Mouse (Mus musculus): ENCODE measurements around the gene Sumo3. TPM values are rescaled to one million over a fixed set of nuclear protein-coding genes. Genes with fewer than 3 reads are reported as not detected.

Gene Sumo3
- polyA plus RNA-seq, 1 experiment from 2014 or later: 306 TPM

- peaks cover 77% of the 10 kb centered on the region for H3K36me3 ChIP-seq
- peaks cover 19% of the 10 kb centered on the region for H3K4me1 ChIP-seq
- 94% methylated on average over 2 of the region's 2 CpGs for WGBS
- no peak for DNase-seq (ENCODE audit: low spot score)
- H3K4me3 ChIP-seq: no peak overlapping the region
- H3K9me3 ChIP-seq: no peaks in the 10 kb centered on the region
- H3K27ac ChIP-seq: no peak overlapping the region
- H3K27me3 ChIP-seq (ENCODE audit: insufficient read depth, poor library complexity, severe bottlenecking): no peaks in the 10 kb centered on the region
Observed at GRCm38 (mm10) chr10:77596060-77596459, 9.8 kb upstream of the Sumo3 start.

- no peaks in the 10 kb centered on the region for H3K9me3 ChIP-seq
- peaks cover 23% of the 10 kb centered on the region for H3K36me3 ChIP-seq
- H3K4me3 ChIP-seq: no peak overlapping the region
- peaks cover 41% of the 10 kb centered on the region for H3K4me1 ChIP-seq
- no peak overlapping the region for H3K27ac ChIP-seq
- 65% methylated on average over 4 of the region's 4 CpGs for WGBS
- H3K27me3 ChIP-seq (ENCODE audit: insufficient read depth, poor library complexity, severe bottlenecking): no peaks in the 10 kb centered on the region
- DNase-seq (ENCODE audit: low spot score): no peak
Observed at GRCm38 (mm10) chr10:77603021-77603420, 2.9 kb upstream of the Sumo3 start.

GRCm38 (mm10) chr10:77604111-77604510 is 1.8 kb upstream of the Sumo3 start:
- peaks cover 37% of the 10 kb centered on the region for H3K4me1 ChIP-seq
- H3K36me3 ChIP-seq: peaks cover 21% of the 10 kb centered on the region
- no peak overlapping the region for H3K4me3 ChIP-seq
- no peak overlapping the region for H3K27ac ChIP-seq
- no peaks in the 10 kb centered on the region for H3K9me3 ChIP-seq
- no peaks in the 10 kb centered on the region for H3K27me3 ChIP-seq (ENCODE audit: insufficient read depth, poor library complexity, severe bottlenecking)
- DNase-seq (ENCODE audit: low spot score): no peak
- 88% methylated on average over 6 of the region's 6 CpGs for WGBS

DNA sequence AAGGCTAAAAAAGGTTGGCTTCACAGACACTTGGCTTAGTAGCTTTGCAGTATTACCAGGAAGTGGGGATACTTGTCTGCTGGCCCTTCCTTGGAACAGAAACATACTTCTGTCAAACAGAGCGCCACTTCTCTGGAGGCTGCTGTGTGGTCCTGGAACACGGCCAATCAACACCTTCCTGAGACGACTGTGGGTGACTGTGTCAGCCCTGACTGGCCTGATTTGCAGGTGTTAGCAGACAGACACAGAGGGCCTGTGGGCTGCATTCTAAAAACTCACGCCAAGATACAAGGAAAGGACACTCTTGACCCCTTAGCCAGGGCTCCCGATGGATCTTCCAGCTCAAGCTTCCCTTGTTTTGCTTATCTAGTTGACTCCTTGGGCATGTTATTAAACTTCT is 939 bp upstream of the Sumo3 start:
- peak overlapping the region; percentile 99 for H3K27ac ChIP-seq
- WGBS: 57% methylated on average over 5 of the region's 5 CpGs

DNA sequence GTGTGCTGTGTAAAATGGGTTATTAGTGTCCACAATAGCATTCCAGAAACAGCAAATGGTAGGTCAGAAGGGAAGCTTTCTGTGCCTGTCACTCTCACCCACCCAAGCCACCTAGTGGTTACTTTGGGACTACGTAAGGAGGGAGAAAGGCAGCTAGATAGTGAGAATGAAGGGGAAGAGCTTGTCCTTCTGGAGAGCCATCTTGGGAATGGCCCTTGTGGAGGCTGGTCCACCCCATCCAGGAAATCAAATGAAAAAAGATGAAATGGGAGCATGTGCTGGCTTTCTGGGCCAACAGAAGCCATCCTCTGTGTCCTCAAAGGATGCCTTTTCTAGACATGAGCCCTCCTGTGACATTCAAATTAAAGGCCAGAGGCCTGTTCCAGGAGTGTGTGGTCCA is 529 bp upstream of the Sumo3 start:
- DNase-seq (ENCODE audit: low spot score): peak; percentile 86
- Histone ChIP-seq H3K4me1 (peaks cover 27% of the 10 kb centered on the region), H3K27me3 (ENCODE audit: insufficient read depth, poor library complexity, severe bottlenecking) (no peaks in the 10 kb centered on the region), H3K36me3 (peaks cover 24% of the 10 kb centered on the region), H3K4me3 (peak overlapping the region; percentile 83), H3K9me3 (no peaks in the 10 kb centered on the region), H3K27ac (peak overlapping the region; percentile 99)
- 38% methylated on average over 1 of the region's 1 CpGs for WGBS

More for the DNA sequence above, 939 bp upstream of the Sumo3 start:
- no peaks in the 10 kb centered on the region for H3K27me3 ChIP-seq (ENCODE audit: insufficient read depth, poor library complexity, severe bottlenecking)
- peaks cover 22% of the 10 kb centered on the region for H3K36me3 ChIP-seq
- no peak overlapping the region for H3K4me3 ChIP-seq
- DNase-seq (ENCODE audit: low spot score): no peak
- H3K4me1 ChIP-seq: peaks cover 28% of the 10 kb centered on the region
- no peaks in the 10 kb centered on the region for H3K9me3 ChIP-seq

DNA sequence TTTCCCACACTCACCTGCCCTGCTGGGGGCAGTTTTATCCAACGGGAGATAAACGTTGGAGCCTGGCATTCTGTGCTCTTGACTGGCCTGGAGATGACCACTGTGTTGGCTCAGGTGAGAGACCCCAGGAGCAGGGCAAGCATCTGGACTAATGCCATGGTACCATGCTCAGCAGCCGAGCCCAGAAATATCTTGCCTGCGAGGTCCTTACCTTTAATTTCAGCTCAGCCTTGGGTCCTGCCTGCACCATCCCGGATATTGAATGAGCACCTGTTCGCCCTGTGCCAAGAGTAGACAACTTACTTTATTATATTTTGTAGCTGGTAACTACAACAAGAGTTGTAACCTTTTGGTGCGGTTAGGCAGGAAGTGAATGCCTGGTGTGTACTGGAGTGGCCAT is 958 bp downstream of the Sumo3 start:
- 35% methylated on average over 7 of the region's 7 CpGs for WGBS
- Histone ChIP-seq H3K27ac (peak overlapping the region; percentile 99), H3K4me1 (peaks cover 27% of the 10 kb centered on the region), H3K4me3 (peak overlapping the region; percentile 83), H3K9me3 (no peaks in the 10 kb centered on the region), H3K36me3 (peaks cover 39% of the 10 kb centered on the region), H3K27me3 (ENCODE audit: insufficient read depth, poor library complexity, severe bottlenecking) (no peaks in the 10 kb centered on the region)
- DNase-seq (ENCODE audit: low spot score): no peak

DNA sequence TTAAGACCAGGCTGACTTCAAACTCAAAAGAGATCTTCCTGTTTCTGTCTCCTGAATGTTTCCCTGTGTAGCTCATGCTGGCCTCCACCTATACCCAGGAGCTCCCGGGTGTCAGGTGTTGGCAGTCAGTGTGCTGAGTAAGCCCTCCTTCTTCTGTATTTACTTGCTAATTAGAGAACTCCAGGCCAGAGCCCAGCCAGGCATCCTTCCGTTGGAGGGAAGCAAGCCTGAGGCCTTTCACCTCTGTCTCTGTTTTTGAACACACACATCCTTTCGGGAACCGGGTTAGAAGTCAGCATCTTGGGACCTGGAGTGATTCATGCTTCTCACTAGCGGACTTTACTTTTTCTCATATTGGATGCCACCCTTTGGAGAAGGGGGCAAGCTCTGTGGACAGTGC is 1.5 kb downstream of the Sumo3 start:
- WGBS: 70% methylated on average over 5 of the region's 5 CpGs
- H3K4me3 ChIP-seq: peak overlapping the region; percentile 83
- no peaks in the 10 kb centered on the region for H3K27me3 ChIP-seq (ENCODE audit: insufficient read depth, poor library complexity, severe bottlenecking)
- no peaks in the 10 kb centered on the region for H3K9me3 ChIP-seq
- H3K27ac ChIP-seq: peak overlapping the region; percentile 99; the same call in 1 of the 2 replicates
- DNase-seq (ENCODE audit: low spot score): no peak
- H3K36me3 ChIP-seq: peaks cover 45% of the 10 kb centered on the region
- H3K4me1 ChIP-seq: peaks cover 27% of the 10 kb centered on the region

GRCm38 (mm10) chr10:77608589-77608988 is 2.7 kb downstream of the Sumo3 start:
- no peak for DNase-seq (ENCODE audit: low spot score)
- no peaks in the 10 kb centered on the region for H3K27me3 ChIP-seq (ENCODE audit: insufficient read depth, poor library complexity, severe bottlenecking)
- peaks cover 33% of the 10 kb centered on the region for H3K4me1 ChIP-seq
- 97% methylated on average over 8 of the region's 8 CpGs for WGBS
- H3K27ac ChIP-seq: no peak overlapping the region
- no peak overlapping the region for H3K4me3 ChIP-seq
- H3K9me3 ChIP-seq: no peaks in the 10 kb centered on the region
- H3K36me3 ChIP-seq: peaks cover 56% of the 10 kb centered on the region

- no peaks in the 10 kb centered on the region for H3K9me3 ChIP-seq
- peaks cover 32% of the 10 kb centered on the region for H3K4me1 ChIP-seq
- H3K36me3 ChIP-seq: peaks cover 73% of the 10 kb centered on the region
- no peak overlapping the region for H3K4me3 ChIP-seq
- no peak for DNase-seq (ENCODE audit: low spot score)
- no peaks in the 10 kb centered on the region for H3K27me3 ChIP-seq (ENCODE audit: insufficient read depth, poor library complexity, severe bottlenecking)
- WGBS: 90% methylated on average over 8 of the region's 8 CpGs
- no peak overlapping the region for H3K27ac ChIP-seq
Observed at GRCm38 (mm10) chr10:77610221-77610961, 4.5 kb downstream of the Sumo3 start.

DNA sequence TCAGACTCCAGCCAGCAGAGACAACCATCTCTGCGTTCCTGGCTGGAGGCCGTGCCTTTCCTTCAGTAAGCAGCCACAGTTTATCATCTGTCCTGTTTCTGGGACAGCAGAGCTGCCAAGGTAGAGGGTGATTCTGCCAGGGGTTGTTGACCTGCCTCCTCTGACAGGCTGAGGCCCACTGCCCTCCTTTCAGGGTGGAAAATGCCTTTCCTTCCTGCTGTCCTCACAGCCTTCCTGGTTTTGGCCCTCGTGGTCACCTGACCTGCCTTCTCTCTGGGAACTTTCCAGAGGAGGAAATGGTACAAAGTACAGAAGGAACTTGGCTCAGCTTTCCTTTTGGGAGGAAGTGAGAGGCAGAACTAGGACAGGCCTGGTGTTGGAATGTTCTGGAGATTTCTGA is 7.5 kb downstream of the Sumo3 start:
- WGBS: 77% methylated on average over 3 of the region's 3 CpGs
- Histone ChIP-seq H3K36me3 (peaks cover 94% of the 10 kb centered on the region), H3K27ac (no peak overlapping the region), H3K4me3 (no peak overlapping the region), H3K9me3 (no peaks in the 10 kb centered on the region), H3K4me1 (peaks cover 6% of the 10 kb centered on the region; the same call in 1 of the 2 replicates), H3K27me3 (ENCODE audit: insufficient read depth, poor library complexity, severe bottlenecking) (no peaks in the 10 kb centered on the region)
- DNase-seq (ENCODE audit: low spot score): peak; percentile 72

DNA sequence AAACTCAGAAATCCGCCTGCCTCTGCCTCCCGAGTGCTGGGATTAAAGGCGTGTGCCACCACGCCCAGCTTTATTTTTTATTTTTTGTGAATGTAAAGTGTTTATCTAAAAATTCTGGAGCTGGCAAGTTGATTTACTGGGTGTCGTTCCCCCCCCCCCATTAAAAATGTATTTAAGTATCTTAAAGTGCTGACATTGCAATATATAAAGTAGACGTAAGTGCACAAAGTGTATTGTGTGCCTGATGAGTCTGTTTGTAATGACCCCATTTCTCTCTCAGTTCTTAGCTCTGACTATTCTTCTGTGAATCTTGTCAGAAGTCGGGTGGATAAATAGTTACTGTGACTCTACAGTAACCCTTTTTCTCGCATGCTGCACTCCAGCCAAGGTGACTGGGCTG is 9.8 kb downstream of the Sumo3 start:
- Histone ChIP-seq H3K36me3 (peaks cover 78% of the 10 kb centered on the region), H3K9me3 (no peaks in the 10 kb centered on the region)
- WGBS: 90% methylated on average over 8 of the region's 8 CpGs

DNA sequence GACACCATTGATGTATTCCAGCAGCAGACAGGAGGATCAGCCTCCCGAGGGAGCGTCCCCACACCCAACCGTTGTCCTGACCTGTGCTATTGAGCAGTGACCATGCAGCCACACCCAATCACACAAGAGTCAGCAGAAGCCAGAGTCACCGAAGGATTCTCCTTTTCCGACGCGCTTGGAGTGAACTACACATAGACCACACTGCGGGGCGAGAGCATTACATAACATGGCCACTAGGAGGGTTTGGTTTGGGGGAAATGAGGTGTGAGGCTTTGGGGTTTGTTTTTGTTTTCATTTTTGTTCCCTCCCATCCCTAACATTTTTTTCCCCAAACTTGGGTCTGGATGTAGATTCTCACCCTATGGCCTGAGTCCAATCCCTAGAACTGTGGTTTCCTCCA is 10.3 kb downstream of the Sumo3 start:
- 91% methylated on average over 9 of the region's 9 CpGs for WGBS
- no peak for DNase-seq (ENCODE audit: low spot score)
- Histone ChIP-seq H3K4me1 (peaks cover 6% of the 10 kb centered on the region; the same call in 1 of the 2 replicates), H3K27me3 (ENCODE audit: insufficient read depth, poor library complexity, severe bottlenecking) (no peaks in the 10 kb centered on the region), H3K4me3 (no peak overlapping the region), H3K27ac (no peak overlapping the region), H3K9me3 (no peaks in the 10 kb centered on the region), H3K36me3 (peaks cover 74% of the 10 kb centered on the region)

More for the DNA sequence above, 9.8 kb downstream of the Sumo3 start:
- Histone ChIP-seq H3K4me3 (no peak overlapping the region), H3K27ac (no peak overlapping the region), H3K27me3 (ENCODE audit: insufficient read depth, poor library complexity, severe bottlenecking) (no peaks in the 10 kb centered on the region), H3K4me1 (peaks cover 6% of the 10 kb centered on the region; the same call in 1 of the 2 replicates)
- no peak for DNase-seq (ENCODE audit: low spot score)

DNA sequence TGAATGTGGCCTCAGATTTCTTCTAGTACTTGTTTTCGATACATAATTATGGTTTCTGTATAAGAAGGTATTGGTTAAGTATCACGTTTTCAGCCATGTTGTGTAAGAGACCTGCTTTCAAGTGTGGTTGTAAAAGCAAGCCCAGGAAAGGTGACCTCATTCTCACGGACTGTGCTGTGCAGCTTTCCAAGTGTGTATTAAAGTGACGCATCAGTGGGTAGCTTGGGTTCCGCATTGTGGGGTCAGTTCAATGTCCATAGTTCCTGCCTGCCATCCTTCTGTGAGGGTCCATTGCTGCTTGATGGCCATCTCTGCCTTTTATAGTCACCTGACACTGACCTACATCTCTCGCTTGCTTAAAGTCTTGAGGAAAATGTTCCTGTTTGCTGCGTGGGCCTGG is 11.0 kb downstream of the Sumo3 start:
- 93% methylated on average over 7 of the region's 7 CpGs for WGBS
- peaks cover 67% of the 10 kb centered on the region for H3K36me3 ChIP-seq
- H3K4me1 ChIP-seq: peaks cover 6% of the 10 kb centered on the region; the same call in 1 of the 2 replicates
- H3K9me3 ChIP-seq: no peaks in the 10 kb centered on the region
- no peak overlapping the region for H3K27ac ChIP-seq
- DNase-seq (ENCODE audit: low spot score): no peak
- no peak overlapping the region for H3K4me3 ChIP-seq
- no peaks in the 10 kb centered on the region for H3K27me3 ChIP-seq (ENCODE audit: insufficient read depth, poor library complexity, severe bottlenecking)

Measured in heart, embryonic 10.5 days (tissue).